Mouse (Mus musculus) ES-E14 (cell line): Measurements from ENCODE around the gene 1810049J17Rik. TPM values are rescaled to one million over a fixed set of nuclear protein-coding genes. Genes with fewer than 3 reads are reported as not detected.

Experiments used
- DNase-seq: peaks from one replicate; pipeline ENCODE4 v3.0.0-alpha.2; 2013; ENCODE audit warnings: low read depth, low spot score
- H3K27ac ChIP-seq: 2 replicates; pipeline ENCODE4 v1.5.1; 2012; ENCODE audit warnings: low read depth, mild to moderate bottlenecking, low read length, moderate library complexity, mixed read lengths; ENCODE audit not compliant: poor library complexity, insufficient read depth, severe bottlenecking
- H3K36me3 ChIP-seq: 2 replicates; pipeline ENCODE4 v1.6.1; 2012; ENCODE audit warnings: mild to moderate bottlenecking, low read length, moderate library complexity, mixed read lengths; ENCODE audit not compliant: control insufficient read depth, poor library complexity, insufficient read depth, severe bottlenecking
- H3K4me1 ChIP-seq, 2 experiments: fragments of 150-350 bp in 1 of 2; sonication (generic) in 1 of 2; 2 replicates each; pipeline ENCODE4 v1.6.1; 2012; ENCODE audit warnings: low read length in 2 of 2, mild to moderate bottlenecking in 1 of 2, mixed read lengths in 1 of 2; ENCODE audit not compliant: control insufficient read depth in 2 of 2, insufficient read depth in 2 of 2, poor library complexity in 1 of 2
- H3K4me3 ChIP-seq, 2 experiments: fragments of 150-350 bp in 1 of 2; sonication (generic) in 1 of 2; 2 replicates each; pipeline ENCODE4 v1.5.1; 2012; ENCODE audit warnings: low read length in 2 of 2, low read depth in 1 of 2, mild to moderate bottlenecking in 1 of 2, mixed read lengths in 1 of 2; ENCODE audit not compliant: insufficient read depth in 1 of 2, poor library complexity in 1 of 2, severe bottlenecking in 1 of 2
- H3K9ac ChIP-seq: 2 replicates; pipeline ENCODE4 v1.6.1; 2012; ENCODE audit warnings: low read depth, mild to moderate bottlenecking, low read length, mixed read lengths; ENCODE audit not compliant: poor library complexity, insufficient read depth, severe bottlenecking
- H3K9me3 ChIP-seq: fragments of 150-350 bp; sonication (generic); 2 replicates; pipeline ENCODE4 v1.6.1; 2012; ENCODE audit warnings: low read depth, mild to moderate bottlenecking, low read length; ENCODE audit not compliant: control insufficient read depth, insufficient read depth
- CHD2 ChIP-seq: IDR thresholded peaks from 2 replicates; pipeline ENCODE4 v1.6.1; 2014; ENCODE audit warnings: mild to moderate bottlenecking, low read depth, low read length, inconsistent platforms
- HCFC1 ChIP-seq: IDR thresholded peaks from 2 replicates; pipeline ENCODE4 v1.6.1; 2012; ENCODE audit warnings: low read length, inconsistent platforms, borderline replicate concordance; ENCODE audit not compliant: insufficient read depth
- MAFK ChIP-seq: IDR thresholded peaks from 2 replicates; pipeline ENCODE4 v1.6.1; 2014; ENCODE audit warnings: mild to moderate bottlenecking, low read depth, low read length, inconsistent platforms; ENCODE audit not compliant: insufficient read depth
- ZC3H11A ChIP-seq: IDR thresholded peaks from 2 replicates; pipeline ENCODE4 v1.6.1; 2012; ENCODE audit warnings: low read depth, mild to moderate bottlenecking, inconsistent platforms, low read length, borderline replicate concordance
- ZNF384 ChIP-seq: IDR thresholded peaks from 2 replicates; pipeline ENCODE4 v1.6.1; 2012; ENCODE audit warnings: low read depth, low read length, inconsistent platforms
- in situ Hi-C, 2 experiments: fragments of 600-800 bp; cut with MboI; formaldehyde crosslinking; loops; one replicate each; pipeline ENCODE4 v1.15.1; 2025; ENCODE audit warnings: low sequenced_read_pairs in 2 of 2, inconsistent platforms in 1 of 2; ENCODE audit not compliant: unreplicated experiment in 2 of 2
- total RNA-seq: library from RNA; depleted of rRNA; stranded (reverse); fragments of 300-350 nt; gene quantifications from 2 replicates; pipeline ENCODE4 v1.2.3, GENCODE M21; 2012; rRNA removed

The 1810049J17Rik gene
- total RNA-seq, 1 experiment = 9.6 TPM

DNA sequence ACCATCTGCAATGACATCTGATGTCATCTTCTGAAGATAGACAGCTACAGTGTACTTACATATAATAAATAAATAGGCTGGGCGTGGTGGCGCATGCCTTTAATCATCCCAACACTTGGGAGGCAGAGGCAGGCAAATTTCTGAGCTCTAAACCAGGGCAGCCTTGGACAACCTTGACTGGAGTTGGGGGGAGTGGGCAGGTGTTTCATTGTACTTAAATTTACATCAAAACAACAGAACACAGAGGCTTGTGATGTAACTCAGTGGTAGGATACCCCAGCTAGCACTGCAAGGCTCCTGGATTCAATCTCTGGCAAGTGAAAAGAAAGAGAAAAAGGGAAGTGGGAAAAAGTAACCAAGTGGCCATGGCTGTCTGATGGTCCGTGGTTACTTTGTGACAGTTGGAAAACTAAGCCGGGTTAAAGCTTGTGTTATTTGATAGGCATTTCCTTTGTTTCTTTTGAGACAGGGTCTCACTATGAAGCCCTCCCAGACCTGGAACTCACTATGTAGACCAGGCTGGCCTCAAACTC, 46.5 kb downstream of the 1810049J17Rik start:
- TF ChIP-seq HCFC1 (no peak), ZC3H11A (no peak), CHD2 (no peak), MAFK (no peak), ZNF384 (no peak)
- Histone ChIP-seq H3K4me3 (no peak overlapping the region), H3K4me1 (peaks cover 19 to 21% of the 10 kb centered on the region in 2 experiments), H3K36me3 (peaks cover 6% of the 10 kb centered on the region), H3K27ac (peak overlapping the region; percentile 80), H3K9me3 (no peaks in the 10 kb centered on the region), H3K9ac (no peak overlapping the region)
- no peak for DNase-seq
- in situ Hi-C loops = no loop called here

DNA sequence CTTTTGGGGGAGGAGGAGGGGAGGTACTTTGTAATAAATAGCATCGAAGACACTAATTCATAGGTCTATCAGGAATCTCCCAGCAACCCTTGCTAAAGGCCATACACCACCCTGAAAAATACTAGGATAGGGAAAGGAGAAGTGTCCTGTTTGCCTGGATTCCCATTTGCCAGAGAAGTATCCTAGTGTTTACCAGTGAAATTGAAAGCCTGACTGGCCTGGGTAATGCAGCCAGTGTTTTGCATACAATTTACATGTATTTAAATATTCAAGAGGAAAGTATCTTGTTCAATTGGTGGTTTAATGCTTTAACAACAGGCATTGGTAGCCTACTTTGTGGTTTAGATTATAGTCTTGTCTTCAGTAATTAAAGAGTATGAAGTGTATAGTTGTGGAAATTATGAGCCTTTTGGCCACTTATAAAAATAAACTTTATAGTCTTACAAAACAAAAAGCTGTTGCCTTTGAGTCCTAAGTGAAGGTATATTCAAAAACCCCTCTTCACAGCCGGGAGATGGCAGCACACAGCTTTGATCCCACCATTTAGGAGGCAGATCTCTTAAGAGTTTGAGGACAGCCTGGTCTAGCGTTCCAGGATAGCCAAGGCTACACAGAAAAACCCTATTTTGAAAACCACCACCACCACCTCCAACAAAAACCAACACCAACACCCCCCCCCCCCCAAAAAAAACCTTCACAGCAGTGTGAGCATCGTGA, 47.5 kb downstream of the 1810049J17Rik start:
- Histone ChIP-seq H3K36me3 (peaks cover 14% of the 10 kb centered on the region), H3K4me3 (no peak overlapping the region; a peak in 1 of 4 replicates), H3K4me1 (peaks cover 19 to 21% of the 10 kb centered on the region in 2 experiments), H3K9me3 (no peaks in the 10 kb centered on the region), H3K9ac (peak overlapping the region; percentile 9; the same call in 1 of the 2 replicates), H3K27ac (peak overlapping the region; percentile 80)
- no peak for DNase-seq
- TF ChIP-seq HCFC1 (no peak), MAFK (no peak), ZC3H11A (no peak; the same call in 1 of the 2 replicates), ZNF384 (no peak), CHD2 (no peak)
- in situ Hi-C loops = no loop called here

DNA sequence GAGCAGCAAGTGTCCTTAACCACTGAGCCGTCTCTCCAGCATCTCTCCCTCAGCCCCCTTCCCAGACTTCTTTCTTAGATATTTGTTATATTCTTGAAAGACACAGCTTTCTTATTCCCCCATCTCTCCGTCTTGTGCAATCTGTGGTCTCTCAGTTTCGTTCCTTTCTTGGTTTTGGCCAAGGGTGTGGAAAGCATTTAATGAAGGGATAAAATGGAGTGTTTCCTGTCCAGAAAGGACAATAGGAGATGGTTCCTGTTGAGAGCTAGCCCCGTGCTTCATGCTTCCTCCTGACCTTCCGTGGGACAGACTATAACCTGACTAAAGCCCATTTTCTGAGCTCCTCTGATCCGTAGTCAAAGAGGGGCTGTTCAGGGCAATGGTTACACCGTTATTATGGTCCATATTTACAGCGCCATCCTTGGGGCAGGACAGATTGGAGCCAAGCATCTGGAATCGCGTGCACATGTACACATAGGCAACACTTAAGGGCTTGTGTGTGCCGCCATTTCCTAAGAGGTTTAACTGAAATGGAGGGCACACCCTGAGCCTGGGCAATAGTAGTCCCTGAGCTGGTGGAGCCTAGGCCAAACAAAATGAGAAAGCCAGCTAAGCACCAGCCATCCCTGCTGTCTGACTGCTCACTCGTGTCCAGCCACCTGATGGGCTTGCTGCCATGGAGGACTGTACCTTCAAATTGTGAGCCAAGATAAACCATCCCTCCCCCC, 48.2 kb downstream of the 1810049J17Rik start:
- Histone ChIP-seq H3K4me1 (peaks cover 19 to 21% of the 10 kb centered on the region in 2 experiments), H3K4me3 (no peak overlapping the region; a peak in 1 of 4 replicates), H3K36me3 (peaks cover 16% of the 10 kb centered on the region), H3K9ac (peak overlapping the region; percentile 9), H3K9me3 (no peaks in the 10 kb centered on the region), H3K27ac (peak overlapping the region; percentile 54; the same call in 1 of the 2 replicates)
- in situ Hi-C loops = no loop called here
- TF ChIP-seq HCFC1 = no peak
- DNase-seq = no peak

Other genes starting within 250 kb of the 1810049J17Rik start
- gene Zfr, start 204.1 kb downstream of the 1810049J17Rik start, total RNA-seq = 56.7 and 66.8 TPM in 2 replicates
- 14.8 and 18.4 TPM in 2 replicates for gene Mtmr12, start 116.9 kb downstream of the 1810049J17Rik start, total RNA-seq
- 72.9 and 83.7 TPM in 2 replicates for gene Golph3, start 449 bp downstream of the 1810049J17Rik start, total RNA-seq